Mouse (Mus musculus) stomach, postnatal 0 days (tissue): Measurements from ENCODE around the gene C87436. TPM values are rescaled to one million over a fixed set of nuclear protein-coding genes. Genes with fewer than 3 reads are reported as not detected.

ENCODE experiments used
- ATAC-seq: fragments of 200-750 bp; cut with Nextera tagmentation; 2 replicates; pipeline ENCODE4 v1.8.0; 2017; ENCODE audit not compliant: low FRiP score, low TSS enrichment
- DNase-seq: peaks from one replicate; pipeline ENCODE4 v3.0.0-alpha.2; 2016; ENCODE audit warnings: low spot score
- H3K27ac ChIP-seq: fragments of 300-500 bp; sonication (generic); replicated peaks from 2 replicates; pipeline ENCODE4 v1.5.1; 2014; ENCODE audit warnings: mild to moderate bottlenecking, control low read depth
- H3K27me3 ChIP-seq: fragments of 300-500 bp; sonication (generic); 2 replicates; pipeline ENCODE4 v1.6.1; 2014; ENCODE audit warnings: low read length; ENCODE audit not compliant: control insufficient read depth, insufficient read depth
- H3K36me3 ChIP-seq: fragments of 300-500 bp; sonication (generic); 2 replicates; pipeline ENCODE4 v1.6.1; 2014; ENCODE audit warnings: low read length, mixed read lengths; ENCODE audit not compliant: control insufficient read depth, insufficient read depth
- H3K4me1 ChIP-seq: fragments of 300-500 bp; sonication (generic); replicated peaks from 2 replicates; pipeline ENCODE4 v1.6.1; 2014; ENCODE audit warnings: antibody characterized with exemption; ENCODE audit not compliant: control insufficient read depth, insufficient read depth
- H3K4me2 ChIP-seq: fragments of 300-500 bp; sonication (generic); replicated peaks from 2 replicates; pipeline ENCODE4 v1.6.1; 2014; ENCODE audit warnings: low read depth, mild to moderate bottlenecking, control low read depth, moderate library complexity
- H3K4me3 ChIP-seq: fragments of 300-500 bp; sonication (generic); 2 replicates; pipeline ENCODE4 v1.5.1; 2014; ENCODE audit warnings: low read depth, low read length, control low read depth
- H3K9ac ChIP-seq: fragments of 300-500 bp; sonication (generic); 2 replicates; pipeline ENCODE4 v1.6.1; 2014; ENCODE audit warnings: mild to moderate bottlenecking, low read length, control low read depth, mixed read lengths
- H3K9me3 ChIP-seq: fragments of 300-500 bp; sonication (generic); 2 replicates; pipeline ENCODE4 v1.6.1; 2016; ENCODE audit warnings: low read length; ENCODE audit not compliant: control insufficient read depth
- CTCF ChIP-seq: IDR thresholded peaks from 2 replicates; pipeline ENCODE4 v1.5.1; 2016; ENCODE audit warnings: antibody characterized with exemption, low read depth, mild to moderate bottlenecking, moderate library complexity
- EP300 ChIP-seq: optimal IDR thresholded peaks from 2 replicates; pipeline ENCODE3; 2016; ENCODE audit warnings: antibody characterized with exemption
- WGBS: fragments of 180-500 bp; shearing (Covaris S2); extraction: QIAGEN DNeasy Blood & Tissue Kit; methylation state at CpG from one replicate; pipeline ENCODE4 v1.1.7; 2014; 5-methylcytosine and 5-hydroxymethylcytosine counted together
- polyA plus RNA-seq: library from polyadenylated mRNA; unstranded; fragments of >200 nt; fragmentation: Nextera tagmentation; extraction: Ambion mirVana; gene quantifications from 2 replicates; pipeline ENCODE4 v1.2.1, GENCODE M21; 2015

The C87436 gene
- polyA plus RNA-seq, 1 experiment from 2014 or later = 16.4 TPM

GRCm38 (mm10) chr6:86437711-86438110, 463 bp upstream of the C87436 start:
- H3K27ac ChIP-seq = peak overlapping the region; percentile 97
- TF ChIP-seq CTCF = peak; percentile 77
- no peak for TF ChIP-seq EP300
- peak; percentile 79 for ATAC-seq
- H3K27me3 ChIP-seq = no peaks in the 10 kb centered on the region
- H3K9ac ChIP-seq = peak overlapping the region; percentile 88
- H3K4me2 ChIP-seq = peak overlapping the region; percentile 85
- H3K9me3 ChIP-seq = no peaks in the 10 kb centered on the region
- DNase-seq = peak; percentile 71
- 2% methylated on average over 14 of the region's 14 CpGs for WGBS
- H3K4me3 ChIP-seq = peak overlapping the region; percentile 72
- H3K4me1 ChIP-seq = no peaks in the 10 kb centered on the region
- H3K36me3 ChIP-seq = peaks cover 4% of the 10 kb centered on the region; the same call in 1 of the 2 replicates

GRCm38 (mm10) chr6:86439119-86439496, 934 bp downstream of the C87436 start:
- Histone ChIP-seq H3K36me3 (peaks cover 11% of the 10 kb centered on the region), H3K9me3 (no peaks in the 10 kb centered on the region), H3K27me3 (no peaks in the 10 kb centered on the region), H3K4me3 (peak overlapping the region; percentile 72), H3K4me2 (peak overlapping the region; percentile 85), H3K9ac (peak overlapping the region; percentile 88), H3K4me1 (no peaks in the 10 kb centered on the region), H3K27ac (peak overlapping the region; percentile 97)
- TF ChIP-seq EP300 (no peak), CTCF (no peak)
- WGBS = 3% methylated on average over 13 of the region's 13 CpGs
- ATAC-seq (no peak), DNase-seq (no peak)

GRCm38 (mm10) chr6:86439531-86439930, 1.4 kb downstream of the C87436 start:
- Histone ChIP-seq H3K27ac (no peak overlapping the region), H3K9me3 (no peaks in the 10 kb centered on the region), H3K27me3 (no peaks in the 10 kb centered on the region), H3K4me1 (no peaks in the 10 kb centered on the region), H3K36me3 (peaks cover 12% of the 10 kb centered on the region), H3K4me3 (peak overlapping the region; percentile 72), H3K4me2 (peak overlapping the region; percentile 85), H3K9ac (peak overlapping the region; percentile 88)
- no peak for TF ChIP-seq CTCF
- no peak for TF ChIP-seq EP300
- WGBS = 76% methylated on average over 1 of the region's 1 CpGs
- DNase-seq (no peak), ATAC-seq (no peak)

GRCm38 (mm10) chr6:86441571-86441970, 3.4 kb downstream of the C87436 start:
- Histone ChIP-seq H3K4me2 (no peak overlapping the region), H3K27me3 (no peaks in the 10 kb centered on the region), H3K27ac (no peak overlapping the region), H3K9ac (no peak overlapping the region), H3K9me3 (no peaks in the 10 kb centered on the region), H3K4me1 (no peaks in the 10 kb centered on the region), H3K4me3 (no peak overlapping the region), H3K36me3 (peaks cover 13% of the 10 kb centered on the region)
- ATAC-seq (no peak), DNase-seq (no peak)
- TF ChIP-seq CTCF (no peak), EP300 (no peak)
- 92% methylated on average over 10 of the region's 10 CpGs for WGBS

GRCm38 (mm10) chr6:86445551-86445950, 7.4 kb downstream of the C87436 start:
- no peak overlapping the region for H3K4me2 ChIP-seq
- H3K4me3 ChIP-seq = no peak overlapping the region
- H3K9ac ChIP-seq = no peak overlapping the region
- no peak for ATAC-seq
- H3K27ac ChIP-seq = no peak overlapping the region
- no peak for DNase-seq
- no peaks in the 10 kb centered on the region for H3K9me3 ChIP-seq
- H3K4me1 ChIP-seq = no peaks in the 10 kb centered on the region
- no peaks in the 10 kb centered on the region for H3K27me3 ChIP-seq
- peaks cover 22% of the 10 kb centered on the region for H3K36me3 ChIP-seq
- no peak for TF ChIP-seq EP300
- TF ChIP-seq CTCF = no peak
- WGBS = 93% methylated on average over 18 of the region's 18 CpGs

- H3K4me2 ChIP-seq = no peak overlapping the region
- H3K36me3 ChIP-seq = peaks cover 25% of the 10 kb centered on the region
- no peak for DNase-seq
- no peak overlapping the region for H3K27ac ChIP-seq
- no peak overlapping the region for H3K9ac ChIP-seq
- H3K4me1 ChIP-seq = no peaks in the 10 kb centered on the region
- no peaks in the 10 kb centered on the region for H3K27me3 ChIP-seq
- WGBS = 90% methylated on average over 1 of the region's 1 CpGs
- no peak for TF ChIP-seq CTCF
- H3K9me3 ChIP-seq = no peaks in the 10 kb centered on the region
- no peak overlapping the region for H3K4me3 ChIP-seq
- ATAC-seq = no peak
Measured at GRCm38 (mm10) chr6:86446927-86447568, 8.9 kb downstream of the C87436 start.
